22 mouse cellular contexts compared by ENCODE assay signal in the genomic region with DNA sequence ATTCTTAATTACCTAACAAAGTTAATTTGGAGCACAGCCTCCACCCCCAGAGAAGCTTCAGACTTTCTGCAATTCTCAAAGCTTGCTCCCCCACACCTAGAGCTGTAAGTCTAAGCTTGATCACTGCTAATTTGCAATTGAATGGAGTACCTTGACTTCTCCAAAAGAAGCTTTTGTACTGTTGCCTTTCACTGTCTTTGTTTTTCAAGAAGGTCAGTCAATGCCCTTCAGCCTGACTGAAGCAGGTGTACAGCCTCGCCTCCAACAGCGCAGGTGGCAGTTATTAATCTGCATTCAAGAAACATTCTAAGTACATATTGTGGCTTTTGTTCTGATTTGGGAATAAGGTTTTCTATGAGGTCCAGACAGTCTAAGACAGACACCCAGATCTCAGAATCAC.
DNase-seq lines count a peak whose midpoint lies in the region; TF ChIP-seq lines count a peak whose summit lies in the region.
"Had no signal": no experiment of that assay in that cellular context is flagged by ENCODE, and none has a peak within 500 bp of the region (broad histone marks: within the 10 kb centered on the region; RNA-seq: fewer than 3 reads in every experiment).

No protein-coding gene starts in this region.

- no peaks in the 10 kb centered on the region for H3K9me3 ChIP-seq in ES-E14 (ENCODE audit: control insufficient read depth, insufficient read depth, low read depth, low read length)
- H3K9me3 ChIP-seq: embryonic facial prominence, embryonic 13.5 days; embryonic facial prominence, embryonic 15.5 days; forebrain, embryonic 12.5 days had no signal

- peaks cover 2% of the 10 kb centered on the region; the same call in 1 of the 2 replicates for H3K36me3 ChIP-seq in ES-E14 (ENCODE audit: control insufficient read depth, insufficient read depth, low read length, poor library complexity, severe bottlenecking)
- H3K36me3 ChIP-seq: embryonic facial prominence, embryonic 13.5 days; embryonic facial prominence, embryonic 15.5 days; forebrain, embryonic 10.5 days; forebrain, embryonic 12.5 days had no signal

- H3K4me1 ChIP-seq in ES-E14 (ENCODE audit: control insufficient read depth in 2 of 2, insufficient read depth in 2 of 2, low read length in 2 of 2, poor library complexity in 1 of 2): peaks cover 2 to 9% of the 10 kb centered on the region in 2 experiments; a peak in 2 of 4 replicates
- H3K4me1 ChIP-seq: embryonic facial prominence, embryonic 13.5 days; embryonic facial prominence, embryonic 15.5 days; forebrain, embryonic 10.5 days; forebrain, embryonic 12.5 days had no signal

- H3K27ac ChIP-seq in ES-E14 (ENCODE audit: insufficient read depth, low read depth, low read length, poor library complexity, severe bottlenecking): peak overlapping the region; percentile 96; the same call in 1 of the 2 replicates
- H3K27ac ChIP-seq: embryonic facial prominence, embryonic 13.5 days; embryonic facial prominence, embryonic 15.5 days; forebrain, embryonic 10.5 days; forebrain, embryonic 12.5 days had no signal

- no peak overlapping the region for H3K9ac ChIP-seq in ES-E14 (ENCODE audit: insufficient read depth, low read depth, low read length, poor library complexity, severe bottlenecking)
- H3K9ac ChIP-seq: embryonic facial prominence, embryonic 13.5 days; embryonic facial prominence, embryonic 15.5 days; forebrain, embryonic 12.5 days had no signal

- DNase-seq in kidney, adult 11 months: peak; percentile 15
- no peak for DNase-seq in kidney, adult 8-10 months
- DNase-seq in ES-E14 (ENCODE audit: low read depth, low spot score) (peak; percentile 77), R1 (ENCODE audit: low read depth, low spot score) (peak; percentile 98)
- no peak for DNase-seq in kidney, postnatal 25 days
- DNase-seq in cerebellum, adult 9-10 months: no peak
- DNase-seq in frontal cortex, adult 2 months (ENCODE audit: extremely low spot score in 1 of 2, low spot score in 1 of 2): no peak
- DNase-seq: adrenal gland, adult 8-10 months; adrenal gland, postnatal 14 days; adrenal gland, postnatal 36 days; B cell, adult 2 months; cerebellum, adult 11-12 months; cerebellum, adult 2 months; cerebellum, adult 9-11 months; cerebellum, postnatal 14 days; cerebellum, postnatal 36 days; embryo, embryonic 11 days had no signal

- no peak overlapping the region for H3K4me3 ChIP-seq in ES-E14 (ENCODE audit: insufficient read depth in 1 of 2, low read depth in 1 of 2, low read length in 2 of 2, poor library complexity in 1 of 2, severe bottlenecking in 1 of 2)
- H3K4me3 ChIP-seq: embryonic facial prominence, embryonic 13.5 days; embryonic facial prominence, embryonic 15.5 days; erythroblast, embryonic 14.5 days; forebrain, embryonic 10.5 days; forebrain, embryonic 12.5 days had no signal

- in situ Hi-C loops in ES-E14 (cut with MboI; ENCODE audit: low sequenced_read_pairs in 2 of 2, unreplicated experiment in 2 of 2): no loop called here

TF ChIP-seq in ES-E14, 5 proteins besides CTCF, POLR2A, EP300 and RAD21:
- TF ChIP-seq CHD2 (IDR thresholded peaks at IDR 0.05; ENCODE audit: low read depth, low read length) (peak; percentile 84), MAFK (IDR thresholded peaks at IDR 0.05; ENCODE audit: insufficient read depth, low read depth, low read length) (no peak)

Comparison
In these comparisons a context has a peak if more than half of its experiments do, and no peak if none do; other contexts are left out.
1. DNase-seq: peak in kidney, adult 11 months (single experiment), ES-E14 (single experiment) and R1 (single experiment); none in kidney, adult 8-10 months (0 of 2), kidney, postnatal 25 days (0 of 2), cerebellum, adult 9-10 months (single experiment) and frontal cortex, adult 2 months (0 of 2).